Mouse (Mus musculus): ENCODE results near the gene Rasa2. TPM values are rescaled to one million over a fixed set of nuclear protein-coding genes. Genes with fewer than 3 reads are reported as not detected.

Rasa2 gene
- total RNA-seq, 2 experiments from 2014 or later, result 25.6 to 29.7 TPM

Other genes with a start within 250 kb of the Rasa2 start
- gene Rnf7, start 152.9 kb downstream of the Rasa2 start, total RNA-seq (2021), result 10 to 100 TPM; 58.1 to 58.5 TPM
- under 1 TPM; 0.17 to 0.31 TPM for gene Gm28729, start 106.4 kb downstream of the Rasa2 start, total RNA-seq (2021)
- gene Zbtb38, start 121.2 kb upstream of the Rasa2 start, total RNA-seq (2021), result 10 to 100 TPM; 53.0 to 54.6 TPM

All from layer of hippocampus, postnatal 25 days (tissue).